Mouse (Mus musculus): ENCODE results near the gene Bcas3. TPM values are rescaled to one million over a fixed set of nuclear protein-coding genes. Genes with fewer than 3 reads are reported as not detected.
A peak's percentile ranks its signal among the peaks of the same experiment; 100 is the strongest.

The Bcas3 gene
- polyA plus RNA-seq, 1 experiment from 2014 or later = 20.5 TPM

GRCm38 (mm10) chr11:85323567-85324330, 29.2 kb upstream of the Bcas3 start:
- no peak overlapping the region for H3K27ac ChIP-seq (ENCODE audit: low read length)
- H3K9ac ChIP-seq (ENCODE audit: low read length) = no peak overlapping the region
- WGBS = 85% methylated on average over 9 of the region's 9 CpGs
- no peak overlapping the region for H3K4me3 ChIP-seq (ENCODE audit: low read length)
- no peak overlapping the region for H3K4me2 ChIP-seq (ENCODE audit: low read depth, low read length)
- no peaks in the 10 kb centered on the region for H3K36me3 ChIP-seq (ENCODE audit: control insufficient read depth, insufficient read depth)
- no peak for ATAC-seq (replicated peaks; ENCODE audit: extremely low read depth, insufficient read depth, low FRiP score)
- H3K4me1 ChIP-seq (ENCODE audit: control insufficient read depth, insufficient read depth, low read length) = peaks cover 3% of the 10 kb centered on the region; the same call in 1 of the 2 replicates
- H3K9me3 ChIP-seq (replicated peaks; ENCODE audit: control insufficient read depth, low read length) = no peaks in the 10 kb centered on the region
- no peaks in the 10 kb centered on the region for H3K27me3 ChIP-seq (ENCODE audit: control insufficient read depth, insufficient read depth, low read length)

- peaks cover 12% of the 10 kb centered on the region for H3K36me3 ChIP-seq (ENCODE audit: control insufficient read depth, insufficient read depth)
- H3K4me1 ChIP-seq (ENCODE audit: control insufficient read depth, insufficient read depth, low read length) = no peaks in the 10 kb centered on the region
- H3K4me2 ChIP-seq (ENCODE audit: low read depth, low read length) = no peak overlapping the region
- no peaks in the 10 kb centered on the region for H3K9me3 ChIP-seq (replicated peaks; ENCODE audit: control insufficient read depth, low read length)
- WGBS = 92% methylated on average over 3 of the region's 3 CpGs
- H3K27me3 ChIP-seq (ENCODE audit: control insufficient read depth, insufficient read depth, low read length) = no peaks in the 10 kb centered on the region
- H3K27ac ChIP-seq (ENCODE audit: low read length) = no peak overlapping the region
- no peak for ATAC-seq (replicated peaks; ENCODE audit: extremely low read depth, insufficient read depth, low FRiP score)
- no peak overlapping the region for H3K9ac ChIP-seq (ENCODE audit: low read length)
- no peak overlapping the region for H3K4me3 ChIP-seq (ENCODE audit: low read length)
These were observed 24.2 kb upstream of the Bcas3 start for GRCm38 (mm10) chr11:85328717-85329116.

DNA sequence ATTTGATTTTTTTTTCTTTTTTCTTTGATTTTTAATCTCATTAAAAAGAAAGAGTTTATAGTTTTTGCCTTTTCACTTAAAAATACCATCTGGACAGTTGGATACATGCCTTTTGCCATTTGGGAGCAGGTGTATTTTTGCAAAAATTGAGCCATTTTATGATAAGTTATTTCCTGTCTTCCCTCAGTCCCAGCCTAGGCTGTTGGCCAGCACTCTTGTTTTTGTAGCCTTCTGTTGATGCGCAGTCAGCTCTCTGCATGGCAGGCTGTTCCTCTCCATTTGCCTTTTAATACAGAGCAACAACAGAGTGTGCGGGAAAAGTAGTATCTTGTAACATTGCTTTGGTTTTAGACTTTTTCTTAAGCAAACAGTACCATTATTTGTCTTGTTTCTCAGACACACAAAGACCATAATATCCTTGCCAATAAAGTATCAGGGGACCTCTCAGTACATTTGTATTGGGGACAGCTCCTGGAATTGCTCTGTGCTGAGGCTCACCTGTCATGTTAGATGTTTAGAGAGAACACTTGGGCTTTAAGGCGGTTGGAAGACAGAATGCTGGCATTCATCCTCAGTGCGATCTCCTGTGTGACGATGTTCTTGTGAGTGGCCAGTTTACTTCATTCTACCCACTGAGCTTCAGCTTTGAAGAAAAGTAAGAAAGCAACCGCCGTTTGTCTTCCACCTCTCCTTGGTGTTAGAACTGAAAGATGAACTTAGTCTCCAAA, 23.6 kb upstream of the Bcas3 start:
- Histone ChIP-seq H3K27ac (ENCODE audit: low read length) (no peak overlapping the region), H3K9ac (ENCODE audit: low read length) (no peak overlapping the region), H3K27me3 (ENCODE audit: control insufficient read depth, insufficient read depth, low read length) (no peaks in the 10 kb centered on the region), H3K4me3 (ENCODE audit: low read length) (no peak overlapping the region), H3K4me1 (ENCODE audit: control insufficient read depth, insufficient read depth, low read length) (no peaks in the 10 kb centered on the region), H3K9me3 (replicated peaks; ENCODE audit: control insufficient read depth, low read length) (no peaks in the 10 kb centered on the region), H3K36me3 (ENCODE audit: control insufficient read depth, insufficient read depth) (peaks cover 15% of the 10 kb centered on the region), H3K4me2 (ENCODE audit: low read depth, low read length) (no peak overlapping the region)
- 76% methylated on average over 7 of the region's 7 CpGs for WGBS
- ATAC-seq (replicated peaks; ENCODE audit: extremely low read depth, insufficient read depth, low FRiP score) = no peak

DNA sequence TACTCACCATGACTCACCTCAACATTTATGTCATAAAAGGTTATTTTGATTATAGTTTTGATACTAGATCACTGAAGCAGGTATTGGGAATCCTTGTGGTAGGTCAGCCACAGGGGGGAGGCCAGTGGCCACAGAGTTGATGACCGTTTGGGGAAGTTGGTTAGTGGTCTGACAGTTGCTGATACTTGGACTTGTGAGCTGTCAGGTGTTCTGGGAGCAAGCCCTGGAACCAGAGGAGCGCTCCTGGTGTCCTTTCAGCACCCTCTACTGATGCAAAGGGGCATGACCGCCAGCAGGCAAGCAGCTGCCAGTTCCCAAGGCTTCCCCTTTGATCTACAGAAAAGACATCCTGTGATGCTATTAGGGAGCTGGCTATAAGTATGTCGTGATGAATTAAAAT, 18.2 kb upstream of the Bcas3 start:
- Histone ChIP-seq H3K27ac (ENCODE audit: low read length) (no peak overlapping the region), H3K4me3 (ENCODE audit: low read length) (no peak overlapping the region), H3K9me3 (replicated peaks; ENCODE audit: control insufficient read depth, low read length) (no peaks in the 10 kb centered on the region), H3K27me3 (ENCODE audit: control insufficient read depth, insufficient read depth, low read length) (no peaks in the 10 kb centered on the region), H3K9ac (ENCODE audit: low read length) (no peak overlapping the region), H3K4me2 (ENCODE audit: low read depth, low read length) (no peak overlapping the region), H3K4me1 (ENCODE audit: control insufficient read depth, insufficient read depth, low read length) (no peaks in the 10 kb centered on the region), H3K36me3 (ENCODE audit: control insufficient read depth, insufficient read depth) (peaks cover 28% of the 10 kb centered on the region)
- no peak for ATAC-seq (replicated peaks; ENCODE audit: extremely low read depth, insufficient read depth, low FRiP score)
- WGBS = 33% methylated on average over 4 of the region's 4 CpGs

GRCm38 (mm10) chr11:85339173-85339831, 13.7 kb upstream of the Bcas3 start:
- no peak overlapping the region for H3K27ac ChIP-seq (ENCODE audit: low read length)
- peaks cover 25% of the 10 kb centered on the region; the same call in 1 of the 2 replicates for H3K36me3 ChIP-seq (ENCODE audit: control insufficient read depth, insufficient read depth)
- H3K4me1 ChIP-seq (ENCODE audit: control insufficient read depth, insufficient read depth, low read length) = no peaks in the 10 kb centered on the region
- no peak overlapping the region for H3K4me3 ChIP-seq (ENCODE audit: low read length)
- 78% methylated on average over 6 of the region's 6 CpGs for WGBS
- H3K9ac ChIP-seq (ENCODE audit: low read length) = no peak overlapping the region
- no peak for ATAC-seq (replicated peaks; ENCODE audit: extremely low read depth, insufficient read depth, low FRiP score)
- H3K9me3 ChIP-seq (replicated peaks; ENCODE audit: control insufficient read depth, low read length) = no peaks in the 10 kb centered on the region
- no peaks in the 10 kb centered on the region for H3K27me3 ChIP-seq (ENCODE audit: control insufficient read depth, insufficient read depth, low read length)
- no peak overlapping the region for H3K4me2 ChIP-seq (ENCODE audit: low read depth, low read length)

- ATAC-seq (replicated peaks; ENCODE audit: extremely low read depth, insufficient read depth, low FRiP score) = no peak
- no peaks in the 10 kb centered on the region for H3K27me3 ChIP-seq (ENCODE audit: control insufficient read depth, insufficient read depth, low read length)
- no peaks in the 10 kb centered on the region for H3K4me1 ChIP-seq (ENCODE audit: control insufficient read depth, insufficient read depth, low read length)
- H3K27ac ChIP-seq (ENCODE audit: low read length) = no peak overlapping the region
- no peak overlapping the region for H3K4me3 ChIP-seq (ENCODE audit: low read length)
- H3K9ac ChIP-seq (ENCODE audit: low read length) = no peak overlapping the region
- WGBS = 89% methylated on average over 7 of the region's 7 CpGs
- no peaks in the 10 kb centered on the region for H3K9me3 ChIP-seq (replicated peaks; ENCODE audit: control insufficient read depth, low read length)
- peaks cover 25% of the 10 kb centered on the region; the same call in 1 of the 2 replicates for H3K36me3 ChIP-seq (ENCODE audit: control insufficient read depth, insufficient read depth)
- no peak overlapping the region for H3K4me2 ChIP-seq (ENCODE audit: low read depth, low read length)
These were observed 12.8 kb upstream of the Bcas3 start for GRCm38 (mm10) chr11:85340070-85340616.

GRCm38 (mm10) chr11:85353819-85354218, 852 bp downstream of the Bcas3 start:
- no peak overlapping the region for H3K27ac ChIP-seq (ENCODE audit: low read length)

GRCm38 (mm10) chr11:85359641-85360040, 6.7 kb downstream of the Bcas3 start:
- 84% methylated on average over 6 of the region's 6 CpGs for WGBS
- no peaks in the 10 kb centered on the region for H3K9me3 ChIP-seq (replicated peaks; ENCODE audit: control insufficient read depth, low read length)
- H3K4me3 ChIP-seq (ENCODE audit: low read length) = no peak overlapping the region
- H3K9ac ChIP-seq (ENCODE audit: low read length) = no peak overlapping the region
- H3K4me1 ChIP-seq (ENCODE audit: control insufficient read depth, insufficient read depth, low read length) = no peaks in the 10 kb centered on the region
- no peak overlapping the region for H3K27ac ChIP-seq (ENCODE audit: low read length)
- no peaks in the 10 kb centered on the region for H3K27me3 ChIP-seq (ENCODE audit: control insufficient read depth, insufficient read depth, low read length)
- no peak overlapping the region for H3K4me2 ChIP-seq (ENCODE audit: low read depth, low read length)
- no peak for ATAC-seq (replicated peaks; ENCODE audit: extremely low read depth, insufficient read depth, low FRiP score)
- H3K36me3 ChIP-seq (ENCODE audit: control insufficient read depth, insufficient read depth) = peaks cover 9% of the 10 kb centered on the region

More at GRCm38 (mm10) chr11:85353819-85354218, 852 bp downstream of the Bcas3 start:
- ATAC-seq (replicated peaks; ENCODE audit: extremely low read depth, insufficient read depth, low FRiP score) = no peak
- 56% methylated on average over 4 of the region's 4 CpGs for WGBS
- Histone ChIP-seq H3K9me3 (replicated peaks; ENCODE audit: control insufficient read depth, low read length) (no peaks in the 10 kb centered on the region), H3K4me2 (ENCODE audit: low read depth, low read length) (peak overlapping the region; percentile 95), H3K36me3 (ENCODE audit: control insufficient read depth, insufficient read depth) (no peaks in the 10 kb centered on the region), H3K4me1 (ENCODE audit: control insufficient read depth, insufficient read depth, low read length) (peaks cover 10% of the 10 kb centered on the region), H3K4me3 (ENCODE audit: low read length) (peak overlapping the region; percentile 90), H3K27me3 (ENCODE audit: control insufficient read depth, insufficient read depth, low read length) (no peaks in the 10 kb centered on the region), H3K9ac (ENCODE audit: low read length) (peak overlapping the region; percentile 87)

All from heart, embryonic 16.5 days (tissue).